Mouse (Mus musculus) kidney, adult 2 months (tissue): ENCODE measurements around the gene Dpagt1.

Source experiments
- CTCF ChIP-seq: fragments of 200-500 bp; conservative IDR thresholded peaks from 2 replicates; pipeline ENCODE4 v1.5.1; 2011; ENCODE audit warnings: low read depth, mild to moderate bottlenecking, control low read depth, low read length, moderate library complexity, mixed read lengths; ENCODE audit not compliant: insufficient read depth, insufficient read length
- POLR2A ChIP-seq: fragments of 200-500 bp; IDR thresholded peaks from one replicate; pipeline ENCODE4 v1.6.1; 2011; ENCODE audit warnings: low read depth, low read length, control low read depth

- TF ChIP-seq POLR2A (peak; percentile 99), CTCF (peak; percentile 37; the same call in 1 of the 2 replicates)
Measured at GRCm38 (mm10) chr9:44334396-44335330, 8.8 kb downstream of the Dpagt1 start, which contains the start of gene H2afx.
